Mouse (Mus musculus) forebrain, embryonic 10.5 days (tissue): ENCODE data around the gene Cript. TPM values are rescaled to one million over a fixed set of nuclear protein-coding genes. Genes with fewer than 3 reads are reported as not detected.
"Not testable (repeated sequence)": the region's sequence is repeated elsewhere in the genome, so short reads cannot be mapped to it uniquely, and the experiment has no call there.

Source experiments
- DNase-seq: peaks from one replicate; pipeline ENCODE4 v3.0.0-alpha.2; 2017; ENCODE audit warnings: low spot score; ENCODE audit errors: extremely low spot score
- H3K27ac ChIP-seq: fragments of 300-500 bp; sonication (generic); 2 replicates; pipeline ENCODE4 v1.5.1; 2016; ENCODE audit warnings: mild to moderate bottlenecking
- H3K27me3 ChIP-seq: fragments of 300-500 bp; sonication (generic); 2 replicates; pipeline ENCODE4 v1.6.1; 2016; ENCODE audit warnings: mild to moderate bottlenecking; ENCODE audit not compliant: poor library complexity, severe bottlenecking
- H3K36me3 ChIP-seq: fragments of 300-500 bp; sonication (generic); replicated peaks from 2 replicates; pipeline ENCODE4 v1.6.1; 2016; ENCODE audit warnings: mild to moderate bottlenecking, moderate library complexity
- H3K4me1 ChIP-seq: fragments of 300-500 bp; sonication (generic); 2 replicates; pipeline ENCODE4 v1.6.1; 2016
- H3K4me3 ChIP-seq: fragments of 300-500 bp; sonication (generic); 2 replicates; pipeline ENCODE4 v1.5.1; 2016; ENCODE audit warnings: mild to moderate bottlenecking, moderate library complexity
- H3K9me3 ChIP-seq: fragments of 300-500 bp; sonication (generic); 2 replicates; pipeline ENCODE4 v1.6.1; 2016; ENCODE audit warnings: mild to moderate bottlenecking, moderate library complexity
- WGBS: fragments of 180-500 bp; shearing (Covaris S2); methylation state at CpG from one replicate; pipeline ENCODE4 v1.1.7; 2016; 5-methylcytosine and 5-hydroxymethylcytosine counted together
- polyA plus RNA-seq: library from polyadenylated mRNA; unstranded; fragments of >200 nt; fragmentation: Nextera tagmentation; extraction: Ambion mirVana; gene quantifications from 2 replicates; pipeline ENCODE4 v1.2.1, GENCODE M21; 2016

Cript gene
- polyA plus RNA-seq, 1 experiment from 2014 or later = 142 TPM

GRCm38 (mm10) chr17:87078217-87078616, 52.9 kb downstream of the Cript start:
- WGBS = 94% methylated on average over 17 of the region's 17 CpGs
- H3K9me3 ChIP-seq, H3K4me1 ChIP-seq, H3K4me3 ChIP-seq, H3K27me3 ChIP-seq, H3K36me3 ChIP-seq, DNase-seq, H3K27ac ChIP-seq: not testable (repeated sequence)

GRCm38 (mm10) chr17:87080724-87081123, 55.4 kb downstream of the Cript start:
- H3K4me1 ChIP-seq = no peaks in the 10 kb centered on the region
- H3K27ac ChIP-seq = no peak overlapping the region
- no peaks in the 10 kb centered on the region for H3K9me3 ChIP-seq
- no peak for DNase-seq
- no peaks in the 10 kb centered on the region for H3K36me3 ChIP-seq
- H3K4me3 ChIP-seq = no peak overlapping the region
- no peaks in the 10 kb centered on the region for H3K27me3 ChIP-seq
- 91% methylated on average over 7 of the region's 7 CpGs for WGBS

- H3K27me3 ChIP-seq = no peaks in the 10 kb centered on the region
- H3K4me1 ChIP-seq = no peaks in the 10 kb centered on the region
- no peak for DNase-seq
- H3K9me3 ChIP-seq = no peaks in the 10 kb centered on the region
- H3K36me3 ChIP-seq = no peaks in the 10 kb centered on the region
- no peak overlapping the region for H3K4me3 ChIP-seq
- H3K27ac ChIP-seq = no peak overlapping the region
- 91% methylated on average over 4 of the region's 4 CpGs for WGBS
Observed at GRCm38 (mm10) chr17:87082547-87082946, 57.2 kb downstream of the Cript start.

GRCm38 (mm10) chr17:87083671-87084070, 58.3 kb downstream of the Cript start:
- no peaks in the 10 kb centered on the region for H3K36me3 ChIP-seq
- no peaks in the 10 kb centered on the region for H3K9me3 ChIP-seq
- 93% methylated on average over 5 of the region's 5 CpGs for WGBS
- no peaks in the 10 kb centered on the region for H3K27me3 ChIP-seq
- H3K27ac ChIP-seq = no peak overlapping the region
- no peak overlapping the region for H3K4me3 ChIP-seq
- no peak for DNase-seq
- no peaks in the 10 kb centered on the region for H3K4me1 ChIP-seq

Other genes starting within 250 kb of the Cript start
- not detected in 2 replicates for gene Tmem247, start 108.2 kb upstream of the Cript start, polyA plus RNA-seq
- not detected in 2 replicates for gene Atp6v1e2, start 77.7 kb upstream of the Cript start, polyA plus RNA-seq
- 8.1 and 8.2 TPM in 2 replicates for gene Rhoq, start 62.5 kb upstream of the Cript start, polyA plus RNA-seq
- gene Pigf, start 144 bp upstream of the Cript start, polyA plus RNA-seq = 49.7 and 56.7 TPM in 2 replicates
- gene Socs5, start 82.1 kb downstream of the Cript start, polyA plus RNA-seq = 6.4 and 7.4 TPM in 2 replicates
- gene Mcfd2, start 240.4 kb downstream of the Cript start, polyA plus RNA-seq = 72.8 and 74.5 TPM in 2 replicates